8 mouse cellular contexts compared by ENCODE assay signal in the genomic region with DNA sequence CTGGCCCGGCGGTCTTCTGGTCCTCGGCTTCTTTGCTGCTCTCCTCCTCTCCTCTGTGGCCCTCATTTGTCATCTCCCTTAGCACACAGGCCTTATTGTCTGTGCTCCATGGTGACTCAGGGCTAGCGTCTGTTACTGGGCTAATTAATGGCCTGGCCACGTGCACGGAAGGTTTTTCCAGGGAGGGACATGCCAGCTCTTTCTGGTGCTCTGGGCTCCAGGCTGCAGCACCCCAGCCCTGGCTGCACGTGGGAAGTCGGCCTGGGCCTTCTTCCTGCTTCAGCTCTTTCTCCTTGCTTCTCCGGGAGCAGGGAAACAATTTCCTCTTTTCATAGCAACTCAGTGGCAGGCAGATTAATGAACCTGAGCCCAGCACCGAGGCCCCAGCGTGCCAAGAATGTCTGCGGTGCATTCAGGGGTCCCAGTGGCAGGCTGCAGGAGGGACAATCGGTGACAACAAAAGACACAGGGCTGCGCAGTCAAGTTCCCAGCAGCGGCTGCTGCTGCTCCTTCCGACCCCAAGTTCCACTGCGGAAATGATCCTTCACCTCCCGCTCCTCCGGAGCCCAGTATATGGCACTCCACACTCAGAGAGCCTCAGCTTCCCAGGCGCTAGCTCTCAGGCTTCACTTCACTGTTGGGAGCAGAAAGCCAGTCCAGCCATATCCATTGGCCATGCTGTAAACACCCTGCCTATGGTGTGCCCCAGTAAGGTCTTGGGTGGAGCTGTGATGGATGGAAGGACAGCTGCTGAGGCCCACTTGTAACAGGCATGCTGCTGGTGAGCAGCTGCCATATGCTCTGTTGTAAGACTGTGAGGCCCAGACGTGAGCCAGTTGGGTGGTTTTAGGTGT.
A peak's percentile ranks its signal among the peaks of the same experiment; 100 is the strongest.
DNase-seq lines count a peak whose midpoint lies in the region; ATAC-seq lines count a peak whose summit lies in the region.

No protein-coding gene starts in this region.

- no peaks in the 10 kb centered on the region for H3K36me3 ChIP-seq in heart, embryonic 11.5 days (ENCODE audit: control insufficient read depth, insufficient read depth, low read length)
- H3K36me3 ChIP-seq in limb, embryonic 15.5 days, result no peaks in the 10 kb centered on the region

- H3K27me3 ChIP-seq in heart, embryonic 11.5 days (ENCODE audit: control insufficient read depth, insufficient read depth, low read length), result no peaks in the 10 kb centered on the region
- H3K27me3 ChIP-seq in limb, embryonic 15.5 days, result no peaks in the 10 kb centered on the region

- H3K4me2 ChIP-seq in heart, embryonic 11.5 days, result peak overlapping the region; percentile 16; the same call in 1 of the 2 replicates
- 0 out of 2 replicates have a peak overlapping the region, but pooled peaks have one; percentile 3 for H3K4me2 ChIP-seq in limb, embryonic 15.5 days

- WGBS in heart, embryonic 11.5 days (ENCODE audit: insufficient replicate concordance), result 35% methylated on average over 21 of the region's 21 CpGs
- WGBS in limb, embryonic 15.5 days, result 36% methylated on average over 21 of the region's 21 CpGs

- no peak overlapping the region for H3K4me3 ChIP-seq in heart, embryonic 11.5 days (ENCODE audit: low read depth, low read length)
- no peak overlapping the region for H3K4me3 ChIP-seq in limb, embryonic 15.5 days

- no peak for DNase-seq in heart, adult 9 months (ENCODE audit: low spot score in 2 of 2)
- peak; percentile 55 to 66 for DNase-seq in cerebellum, postnatal 10 days
- peak; percentile 67 to 70 for DNase-seq in frontal cortex, postnatal 10 days (ENCODE audit: low spot score in 2 of 2)
- peak; percentile 14 to 45 for DNase-seq in kidney, postnatal 25 days
- peak; percentile 62 for DNase-seq in right cerebral cortex, postnatal 25 days
- no peak for DNase-seq in gastrocnemius, adult 18-20 months (ENCODE audit: low spot score)

- no peak for ATAC-seq in heart, embryonic 11.5 days (replicated peaks; ENCODE audit: insufficient number of reproducible peaks, low FRiP score, low TSS enrichment)
- ATAC-seq in limb, embryonic 15.5 days (ENCODE audit: insufficient number of reproducible peaks, low FRiP score, low TSS enrichment, low read depth), result peak; percentile 74

- H3K27ac ChIP-seq in heart, embryonic 11.5 days (ENCODE audit: low read depth, low read length), result 0 out of 2 replicates have a peak overlapping the region, but pooled peaks have one; percentile 41
- H3K27ac ChIP-seq in limb, embryonic 15.5 days, result peak overlapping the region; percentile 79

- H3K9ac ChIP-seq in heart, embryonic 11.5 days (ENCODE audit: low read depth, low read length), result peak overlapping the region; percentile 49; the same call in 1 of the 2 replicates
- no peak overlapping the region for H3K9ac ChIP-seq in limb, embryonic 15.5 days

- H3K4me1 ChIP-seq in heart, embryonic 11.5 days (ENCODE audit: control insufficient read depth, insufficient read depth, low read length), result peaks cover 3% of the 10 kb centered on the region; the same call in 1 of the 2 replicates
- peaks cover 22% of the 10 kb centered on the region for H3K4me1 ChIP-seq in limb, embryonic 15.5 days

- H3K9me3 ChIP-seq in heart, embryonic 11.5 days (replicated peaks; ENCODE audit: control insufficient read depth, low read length), result no peaks in the 10 kb centered on the region
- no peaks in the 10 kb centered on the region for H3K9me3 ChIP-seq in limb, embryonic 15.5 days

Comparison
In these comparisons a context has a peak if more than half of its experiments do, and no peak if none do; other contexts are left out.
1. DNase-seq: peak in cerebellum, postnatal 10 days (2 of 2), frontal cortex, postnatal 10 days (2 of 2), kidney, postnatal 25 days (2 of 2) and right cerebral cortex, postnatal 25 days (single experiment); none in heart, adult 9 months (0 of 2) and gastrocnemius, adult 18-20 months (single experiment).